Mouse (Mus musculus): ENCODE results near the gene Gngt2.
A peak's percentile ranks its signal among the peaks of the same experiment; 100 is the strongest.
"Not testable (repeated sequence)": the region's sequence is repeated elsewhere in the genome, so short reads cannot be mapped to it uniquely, and the experiment has no call there.

Gngt2 gene

DNA sequence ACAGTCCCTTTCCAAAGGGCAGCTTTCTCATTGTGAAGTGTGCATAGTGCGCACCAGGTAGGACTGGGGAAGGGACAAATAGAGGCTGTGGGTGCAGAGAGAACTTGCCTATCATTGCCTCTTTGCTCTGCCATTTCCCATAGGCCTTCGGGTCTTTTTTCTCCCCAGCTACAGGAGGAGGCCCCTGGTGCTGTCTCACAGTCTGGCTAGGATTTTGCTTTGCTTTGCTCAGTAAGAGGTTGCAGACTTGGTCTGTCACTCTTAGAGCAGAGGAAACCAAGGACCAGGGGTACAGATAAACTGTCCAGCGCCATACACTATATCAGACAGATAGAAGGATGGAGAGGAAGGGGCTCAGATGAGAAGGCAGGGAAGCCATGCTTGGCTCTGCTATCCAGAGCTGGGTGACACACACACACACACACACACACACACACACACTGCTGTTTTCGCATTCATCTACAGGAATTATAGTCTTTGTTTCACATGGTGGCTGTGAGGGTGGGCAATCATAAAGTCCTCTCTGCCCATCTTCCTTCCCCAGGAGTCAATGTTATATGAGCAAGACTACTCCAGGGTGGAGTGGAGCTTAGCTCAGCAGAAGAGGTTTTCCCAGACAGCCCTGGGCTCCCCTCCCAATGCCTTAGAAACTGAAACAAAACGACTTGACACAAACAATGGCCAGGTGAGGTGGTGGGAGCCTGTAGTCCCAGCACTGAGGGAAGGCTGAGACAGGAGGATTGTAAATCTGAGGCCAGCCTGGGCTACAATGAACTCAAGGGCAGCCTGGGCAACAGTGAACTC lies 3.9 kb downstream of the Gngt2 start:
- DNase-seq (ENCODE audit: low spot score in 2 of 2), result no peak

DNA sequence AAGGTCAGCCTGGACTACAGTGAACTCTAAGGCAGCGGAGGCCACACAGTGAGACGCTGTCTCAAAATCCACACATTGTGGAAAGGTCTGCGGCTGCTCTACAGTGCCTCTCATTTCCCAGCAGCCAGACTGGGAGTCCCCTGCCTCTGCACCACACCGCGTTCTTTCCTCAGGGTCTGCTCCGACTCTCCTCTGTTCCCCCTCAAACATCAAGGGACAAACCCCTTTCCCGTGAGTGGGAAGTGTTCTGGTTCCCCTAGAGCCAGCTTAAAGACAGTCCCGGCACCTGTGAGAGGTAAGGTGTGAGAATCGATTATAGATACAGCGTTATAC lies 4.4 kb downstream of the Gngt2 start:
- DNase-seq (ENCODE audit: low spot score in 2 of 2), result no peak

DNA sequence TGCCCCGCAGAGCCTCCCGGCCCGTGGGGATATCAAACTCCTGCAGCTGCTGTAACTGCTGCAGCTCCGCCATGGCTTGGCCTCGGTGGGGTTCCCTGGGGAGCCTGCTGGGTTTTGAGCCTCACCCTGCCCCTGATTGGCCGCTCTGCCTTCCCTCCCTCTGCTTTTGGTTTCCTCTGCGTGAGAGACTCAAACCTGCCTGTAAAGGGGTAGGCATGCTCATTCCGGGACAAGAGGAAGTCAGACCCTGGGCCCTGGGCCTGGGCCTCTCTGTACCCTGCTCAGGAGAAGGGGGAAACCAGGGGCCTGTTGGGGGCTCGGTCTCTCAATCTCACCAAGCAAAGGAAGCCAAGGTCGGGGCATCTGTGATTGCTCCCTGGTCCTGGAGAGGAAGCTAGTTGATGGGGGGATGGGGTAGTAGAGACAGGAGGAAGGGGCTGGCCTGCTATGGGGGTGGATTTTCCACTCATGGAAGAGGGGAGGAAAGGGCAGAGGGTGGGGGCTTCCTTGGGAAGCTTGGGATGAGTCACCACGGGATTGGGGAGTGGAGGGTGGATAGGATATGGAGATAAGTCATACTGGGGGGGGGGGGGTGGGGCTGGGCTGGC lies 5.2 kb downstream of the Gngt2 start, which contains the start of gene Abi3:
Gene Abi3, minus strand, starts transcription at position 403 of the 608 bp plus-strand sequence.
- peak; percentile 50 to 66 for DNase-seq (ENCODE audit: low spot score in 2 of 2)

DNA sequence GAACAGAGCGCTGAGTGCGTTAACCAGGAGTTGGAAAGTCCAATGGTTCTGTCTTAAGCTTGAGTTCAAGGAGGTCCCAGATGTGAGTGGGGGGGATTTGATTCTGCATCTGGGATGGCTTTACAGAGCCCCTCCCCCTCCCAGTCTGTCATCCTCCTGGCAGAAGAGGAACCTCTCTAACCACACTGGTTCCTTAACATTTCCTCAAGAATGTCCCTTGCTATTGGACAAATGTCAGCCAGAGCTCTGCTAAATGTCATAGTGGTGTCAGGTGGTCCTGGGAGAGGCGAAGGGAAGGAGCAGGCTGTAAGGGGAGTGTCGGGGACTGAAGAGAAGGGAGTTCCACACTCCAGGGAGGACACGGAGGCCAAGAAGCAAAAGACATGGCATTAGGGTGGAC lies 5.9 kb downstream of the Gngt2 start:
- DNase-seq (ENCODE audit: low spot score in 2 of 2), result no peak

DNA sequence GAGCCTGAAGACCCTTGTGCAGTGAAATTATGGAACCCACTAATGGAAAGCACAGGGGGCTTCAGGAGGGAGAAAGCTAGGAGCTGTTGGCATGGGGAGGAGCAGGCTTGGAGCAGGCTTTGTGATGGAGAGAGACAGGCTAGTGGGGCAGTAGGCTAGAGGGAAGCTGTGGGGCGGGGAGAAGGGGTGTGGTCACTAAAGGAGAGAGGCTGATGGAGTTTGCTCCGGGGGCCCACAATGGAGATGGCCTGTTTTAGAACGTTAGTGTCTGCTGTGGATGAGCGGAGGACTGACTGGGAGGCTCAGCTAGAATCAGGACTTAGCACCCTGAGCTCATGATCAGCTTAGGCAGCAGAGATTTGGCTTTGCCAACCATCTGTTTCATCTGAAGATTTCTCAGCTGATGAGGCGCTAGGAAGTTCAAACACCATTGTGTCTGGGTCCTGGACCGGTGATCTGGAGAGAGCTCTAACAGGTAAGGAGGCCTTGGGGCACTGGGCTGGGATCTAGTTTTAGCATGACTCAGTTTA lies 6.5 kb downstream of the Gngt2 start:
- no peak for DNase-seq (ENCODE audit: low spot score in 2 of 2)

DNA sequence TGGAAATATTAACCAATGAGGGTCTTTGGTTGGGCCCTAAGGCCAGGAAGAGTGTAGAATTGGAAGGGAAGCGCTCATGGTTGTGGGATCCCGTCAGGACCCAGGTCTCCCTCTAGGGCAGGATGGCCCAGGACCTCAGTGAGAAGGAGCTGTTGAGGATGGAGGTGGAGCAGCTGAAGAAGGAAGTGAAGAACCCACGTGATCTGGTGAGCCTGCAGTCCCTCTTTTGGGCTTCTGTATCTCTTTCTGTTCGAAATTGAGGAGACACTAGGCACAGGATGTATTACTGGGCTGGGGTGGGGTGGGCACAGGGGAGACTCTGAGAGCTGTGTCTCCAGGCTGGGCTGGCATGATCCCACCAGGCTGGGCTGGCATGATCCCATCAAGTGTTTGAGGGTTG lies 7.9 kb downstream of the Gngt2 start:
- no peak for DNase-seq (ENCODE audit: low spot score in 2 of 2)

DNA sequence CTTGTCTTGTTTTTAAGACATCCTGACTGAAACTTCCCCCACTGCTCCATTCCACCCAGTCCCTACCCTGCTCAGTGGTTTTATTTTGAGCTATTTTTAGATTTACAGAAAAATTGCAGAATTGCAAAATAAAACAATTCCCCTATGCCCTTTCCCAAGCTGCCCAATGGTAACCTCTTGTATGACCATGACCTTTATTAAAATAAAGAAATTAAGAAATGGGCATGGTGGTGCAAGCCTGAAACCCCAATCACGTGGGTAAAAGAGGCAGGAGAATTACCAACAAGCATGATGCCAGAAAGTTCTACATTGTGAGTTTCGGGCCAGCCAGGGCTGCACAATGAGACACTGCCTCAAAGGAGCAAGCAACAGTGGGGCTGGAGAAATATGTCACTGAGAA lies 13.9 kb downstream of the Gngt2 start:
- no peak for DNase-seq (ENCODE audit: low spot score in 2 of 2)

DNA sequence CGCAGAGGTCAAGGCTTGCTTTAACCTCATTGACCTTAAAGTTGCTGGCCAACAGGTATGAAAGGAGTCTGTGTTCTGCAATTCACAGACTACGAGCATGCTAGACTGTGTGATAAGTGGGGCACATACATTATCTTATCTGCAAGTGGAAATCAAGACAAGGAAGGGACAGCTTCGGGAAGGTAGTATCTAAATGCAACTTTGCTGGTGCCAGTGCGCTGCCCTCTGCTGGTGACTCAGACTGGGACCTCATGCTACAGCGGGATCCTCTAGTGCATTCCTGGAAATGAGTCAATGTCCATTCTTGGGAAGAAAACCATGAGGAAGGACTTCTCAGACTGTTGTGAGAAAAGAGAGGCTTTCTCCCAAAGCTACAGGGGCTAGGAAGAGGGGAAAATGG lies 16.7 kb downstream of the Gngt2 start:
- DNase-seq (ENCODE audit: low spot score in 2 of 2), result peak; percentile 37 to 58

DNA sequence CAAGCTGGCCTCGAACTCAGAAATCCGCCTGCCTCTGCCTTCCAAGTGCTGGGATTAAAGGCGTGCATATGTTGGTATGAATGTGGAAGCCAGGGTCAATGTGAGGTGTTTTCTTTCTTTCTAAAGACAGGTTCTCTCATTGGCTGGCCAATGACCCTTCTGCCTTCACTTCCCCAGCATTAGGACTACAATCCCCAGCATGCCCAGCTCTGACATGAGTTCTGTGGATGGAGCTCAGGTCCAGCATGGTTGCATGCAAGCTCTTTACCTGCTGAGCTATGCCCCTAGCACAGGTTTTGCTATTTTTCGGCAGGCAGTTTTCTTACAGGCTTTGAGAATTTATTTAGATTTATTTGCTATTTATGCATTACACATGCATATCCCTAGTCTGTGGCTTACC lies 20.3 kb downstream of the Gngt2 start:
- DNase-seq (ENCODE audit: low spot score in 2 of 2), result no peak

DNA sequence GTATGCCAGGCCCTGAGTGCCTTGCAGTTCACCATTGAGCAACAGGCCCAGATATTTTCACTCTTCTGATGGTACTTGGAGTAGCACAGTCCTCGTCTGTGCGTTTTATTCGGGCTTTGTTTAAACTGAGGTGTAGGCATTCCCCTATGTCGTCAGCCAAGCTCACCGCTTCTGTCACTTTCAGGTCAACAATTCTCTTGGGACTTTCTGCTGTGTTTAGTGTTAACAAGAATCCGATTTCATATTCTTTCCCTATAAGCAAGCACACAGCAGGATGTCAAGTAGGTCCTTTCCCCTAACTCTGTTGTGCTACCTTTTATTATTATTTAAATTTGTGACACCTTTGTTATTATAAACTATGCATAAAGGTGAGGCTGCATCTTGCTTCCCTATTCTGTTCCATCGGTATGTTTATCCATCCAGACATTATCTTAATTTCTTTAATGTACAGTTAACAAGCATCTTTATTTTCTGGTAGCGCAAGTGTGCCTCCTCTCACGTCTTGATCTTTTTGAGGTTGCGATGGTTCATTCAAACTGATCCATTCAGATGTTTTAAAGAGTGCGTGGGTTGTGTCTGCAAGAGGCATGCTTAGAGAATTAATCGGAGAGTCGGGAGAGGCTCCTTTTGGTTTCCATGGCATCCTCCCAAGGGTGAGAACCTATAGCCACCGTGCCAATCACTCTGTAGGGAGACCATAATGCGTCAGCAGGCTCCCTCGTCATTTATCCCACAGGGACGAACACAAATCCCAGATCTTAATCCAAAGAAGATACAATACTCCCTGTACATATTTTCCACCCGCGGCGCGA lies 20.9 kb downstream of the Gngt2 start:
- no peak for DNase-seq (ENCODE audit: low spot score in 2 of 2)

DNA sequence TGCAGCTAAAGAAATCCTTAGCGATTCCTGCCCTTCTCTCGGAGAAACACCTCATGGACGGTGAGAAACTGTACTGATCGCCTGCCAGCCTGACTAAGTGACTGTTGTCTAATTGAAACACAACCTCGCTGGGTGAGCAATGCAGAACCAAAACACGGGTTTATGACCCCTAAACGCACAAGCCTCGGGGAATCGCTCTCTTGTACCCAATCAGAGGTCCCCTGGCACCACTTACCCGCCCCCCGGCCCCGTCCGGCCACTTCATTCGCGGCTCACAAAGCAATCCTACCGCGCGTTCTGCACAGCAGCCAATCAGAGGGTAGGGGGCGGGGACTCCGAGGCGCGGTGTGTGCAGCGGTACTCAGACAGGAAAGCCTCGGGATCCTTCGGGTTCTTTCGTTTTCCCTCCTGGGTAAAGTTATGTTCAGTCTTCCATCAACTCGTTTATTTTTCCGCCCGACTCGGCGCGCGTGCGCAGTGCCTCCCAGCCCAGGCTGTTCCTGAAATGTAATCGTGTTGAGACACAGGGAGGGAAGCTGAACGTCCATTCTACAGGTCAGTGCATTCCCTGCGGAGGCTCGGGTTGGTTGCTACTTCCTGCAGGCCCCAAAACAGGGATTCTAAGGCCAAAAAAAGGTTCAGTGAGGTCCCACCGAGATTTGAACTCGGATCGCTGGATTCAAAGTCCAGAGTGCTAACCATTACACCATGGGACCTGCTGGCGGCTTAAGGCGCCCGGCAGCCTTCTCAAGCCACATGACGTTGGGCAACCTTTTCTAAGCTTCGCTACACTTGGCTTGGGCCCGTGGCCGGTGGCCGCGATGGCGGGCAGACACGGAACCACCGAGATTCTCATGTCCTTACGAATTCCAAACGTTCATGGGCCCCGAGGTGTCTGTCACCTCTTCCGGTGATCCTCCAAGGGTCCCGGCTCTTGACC lies 21.8 kb downstream of the Gngt2 start:
- DNase-seq (ENCODE audit: low spot score in 2 of 2), result peak; percentile 89 to 92

DNA sequence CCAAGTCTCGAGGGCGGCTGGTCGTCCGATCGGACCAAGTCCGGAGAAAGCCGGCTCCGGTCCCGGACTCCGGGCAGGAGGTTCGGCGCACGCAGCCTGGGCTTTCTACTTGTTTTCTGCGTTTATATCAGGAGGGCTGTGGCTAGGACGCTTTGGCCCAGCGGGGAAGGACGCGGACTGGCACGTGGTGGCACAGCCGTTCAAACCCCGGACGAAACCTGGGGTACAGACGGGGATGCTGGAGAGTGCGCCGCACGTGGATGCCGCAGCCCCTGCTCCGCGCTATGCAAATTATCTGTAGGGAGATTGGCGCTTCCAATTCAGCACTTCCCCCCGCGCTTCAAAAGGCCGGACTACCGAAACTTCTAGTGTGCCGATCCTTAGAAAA lies 22.4 kb downstream of the Gngt2 start:
- DNase-seq (ENCODE audit: low spot score in 2 of 2), result peak in 1 of 2 experiments; percentile 59

DNA sequence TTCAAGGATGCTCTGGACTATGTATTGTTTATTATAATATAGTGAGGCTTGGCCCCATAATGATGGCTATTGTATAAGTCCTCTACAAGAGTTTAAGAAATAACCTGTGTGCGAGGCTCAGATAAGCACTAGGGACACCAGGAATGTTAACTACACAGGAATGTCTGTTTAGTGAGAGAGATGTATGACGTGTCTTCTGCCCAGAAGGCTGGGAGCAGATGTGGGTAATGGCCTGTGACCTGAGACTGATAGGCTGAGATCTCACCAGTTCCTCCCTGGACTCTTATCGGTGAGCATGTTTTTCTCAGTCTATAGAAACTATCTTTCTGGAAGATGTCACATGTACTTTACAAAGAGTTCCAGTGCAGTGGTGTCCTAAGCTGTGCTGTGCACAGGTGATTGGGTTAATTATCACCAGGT lies 23.1 kb downstream of the Gngt2 start:
- no peak for DNase-seq (ENCODE audit: low spot score in 2 of 2)

DNA sequence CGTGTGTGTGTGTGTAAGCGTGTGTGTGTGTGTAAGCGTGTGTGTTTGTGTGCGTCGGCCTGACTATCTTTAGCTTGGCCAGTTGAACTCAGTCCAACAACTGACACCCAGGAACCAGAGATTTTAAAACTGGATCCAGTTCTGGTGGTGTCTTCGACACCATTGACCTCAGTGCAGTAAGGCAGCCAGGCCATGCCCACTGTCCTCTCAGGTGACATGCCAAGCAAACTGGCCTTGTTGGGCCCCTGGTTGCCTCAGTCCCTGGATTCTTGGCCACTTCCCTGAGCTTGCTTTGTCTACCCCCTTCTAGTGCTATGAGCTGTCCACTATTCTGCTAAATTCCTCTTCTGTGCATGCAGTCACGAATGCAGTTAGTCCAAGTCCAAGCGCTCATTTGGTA lies 24.4 kb downstream of the Gngt2 start:
- DNase-seq (ENCODE audit: low spot score in 2 of 2), result no peak

DNA sequence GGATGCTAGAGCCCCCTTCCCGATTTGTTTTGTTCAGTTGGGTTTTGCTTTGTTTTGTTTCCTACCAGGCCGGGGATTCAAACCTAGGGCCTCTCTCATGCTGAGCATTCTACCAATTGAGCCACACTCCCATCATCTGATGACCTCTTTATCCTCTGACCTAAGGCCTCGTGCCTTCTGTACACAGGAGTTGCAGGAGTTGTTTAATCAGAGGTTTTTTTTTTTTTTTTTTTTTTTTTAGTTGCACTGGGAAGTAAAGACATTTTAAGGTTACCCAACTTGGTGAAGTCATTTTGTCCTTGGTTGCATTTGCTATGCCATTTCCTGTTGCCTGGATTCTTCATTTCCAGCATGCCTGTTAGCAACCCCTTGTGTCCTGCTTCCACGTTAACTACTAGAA lies 32.4 kb downstream of the Gngt2 start:
- DNase-seq (ENCODE audit: low spot score in 2 of 2), result no peak

DNA sequence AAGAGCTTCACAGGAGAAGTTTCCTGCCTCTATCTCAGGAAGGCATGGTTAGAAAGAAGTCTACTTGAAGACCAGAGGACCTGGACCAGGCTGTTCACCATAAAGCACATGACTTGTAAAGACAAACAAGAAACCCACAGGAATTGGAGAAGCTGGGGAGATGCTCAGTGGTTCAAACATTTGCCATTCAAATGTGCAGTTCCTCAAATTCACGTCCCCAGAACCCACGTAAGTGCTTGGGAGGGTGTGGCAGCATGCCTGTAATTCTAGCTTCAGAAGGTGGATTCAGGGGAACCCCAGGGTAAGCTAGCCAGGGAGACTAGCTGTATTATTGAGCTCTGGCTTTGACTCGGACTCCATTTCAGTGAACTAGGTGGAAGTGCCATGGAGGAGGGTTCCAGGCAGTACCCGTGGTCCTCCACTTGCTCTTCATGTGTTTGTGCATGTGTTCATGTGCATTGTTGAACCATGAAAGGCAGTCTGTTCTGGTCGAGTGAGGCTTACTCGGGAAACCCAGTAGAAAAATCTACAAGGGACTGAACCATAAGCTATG lies 33.0 kb downstream of the Gngt2 start:
- DNase-seq (ENCODE audit: low spot score in 2 of 2), result no peak

DNA sequence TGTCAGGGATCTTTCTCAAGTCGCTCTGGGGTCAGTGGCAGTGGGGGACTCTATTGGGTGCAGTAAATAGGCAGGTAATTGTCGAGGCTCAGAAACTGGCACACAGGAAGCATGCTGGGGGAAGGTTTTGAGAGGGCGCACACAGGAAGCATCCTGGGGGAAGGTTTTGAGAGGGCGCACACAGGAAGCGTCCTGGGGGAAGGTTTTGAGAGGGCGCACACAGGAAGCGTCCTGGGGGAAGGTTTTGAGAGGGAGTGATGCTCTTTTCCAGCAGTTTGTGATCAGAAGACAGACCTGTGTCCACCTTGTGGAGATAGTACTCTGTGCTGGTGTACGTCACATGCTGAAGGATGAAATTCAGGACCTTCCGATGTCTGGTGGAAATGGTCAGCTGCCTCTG lies 38.8 kb downstream of the Gngt2 start:
- no peak for DNase-seq (ENCODE audit: low spot score in 2 of 2)

DNA sequence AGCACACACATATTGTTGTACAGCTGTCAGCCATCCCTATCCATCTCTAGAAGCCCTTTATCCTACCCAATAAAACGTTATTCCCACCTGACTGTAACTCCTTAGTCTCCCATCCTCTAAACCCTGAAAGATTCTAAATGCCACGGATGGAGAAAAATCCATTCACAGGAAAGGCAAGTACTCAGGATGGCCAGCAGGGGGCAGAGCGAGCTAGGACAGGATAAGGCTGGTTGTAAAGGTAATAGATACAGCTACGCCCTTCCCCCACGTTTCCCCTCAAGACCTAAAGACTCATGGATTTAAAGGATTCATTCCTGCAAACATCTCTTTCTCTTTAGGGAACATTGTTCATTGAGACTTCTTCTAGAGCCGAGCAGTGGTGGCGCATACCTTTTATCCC lies 39.3 kb downstream of the Gngt2 start:
- peak; percentile 21 to 45 for DNase-seq (ENCODE audit: low spot score in 2 of 2)

DNA sequence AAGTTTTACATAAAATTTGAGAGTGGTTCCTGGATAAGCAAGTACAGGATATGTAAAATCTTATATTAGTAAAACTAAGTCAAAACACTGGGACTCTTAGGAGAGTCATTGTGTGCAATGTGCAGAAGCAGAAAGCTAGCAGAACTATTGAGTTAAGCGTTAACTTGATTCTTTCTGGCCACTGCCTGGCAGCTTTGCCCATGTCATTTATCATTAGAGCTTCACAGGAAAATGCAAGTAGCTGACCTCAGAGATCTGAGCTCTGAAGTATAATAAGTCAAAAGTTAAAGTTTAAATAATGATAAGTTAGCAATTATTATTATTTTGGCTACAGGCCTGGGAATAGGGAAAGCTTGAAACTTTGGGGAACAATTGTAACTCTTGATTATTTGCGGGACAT lies 42.8 kb downstream of the Gngt2 start:
- not testable (repeated sequence) for DNase-seq (ENCODE audit: low spot score in 2 of 2)

DNA sequence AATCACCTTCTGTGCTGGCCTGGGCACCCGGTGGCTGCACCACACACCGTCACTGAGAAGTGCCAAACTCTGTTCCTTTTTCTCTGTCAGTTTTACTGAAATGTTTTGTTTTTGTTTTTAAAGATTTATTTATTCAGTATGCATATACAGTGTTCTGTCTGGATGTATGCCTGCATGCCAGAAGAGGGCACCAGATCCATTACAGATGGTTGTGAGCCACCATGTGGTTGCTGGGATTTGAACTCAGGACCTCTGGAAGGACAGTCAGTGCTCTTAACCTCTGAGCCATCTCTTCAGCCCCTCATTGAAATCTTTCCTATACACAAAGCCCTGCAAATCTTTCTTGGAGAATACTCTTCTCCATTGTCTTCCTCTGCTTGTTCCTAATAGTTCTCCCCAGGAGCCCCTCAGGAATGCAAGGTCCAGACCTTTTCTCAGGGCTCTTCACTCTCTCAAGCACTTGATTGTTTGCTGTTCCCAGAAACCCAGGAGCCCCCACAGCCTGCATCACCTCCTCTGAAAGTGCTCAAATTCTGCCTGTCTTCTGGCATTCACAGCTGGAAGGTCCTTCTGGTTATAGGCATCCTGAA lies 53.5 kb downstream of the Gngt2 start:
- no peak for DNase-seq (ENCODE audit: low spot score in 2 of 2)
